Mouse (Mus musculus) monocyte, adult 5-6 weeks (primary cell): Measurements from ENCODE around the gene Rhobtb1. TPM values are rescaled to one million over a fixed set of nuclear protein-coding genes. Genes with fewer than 3 reads are reported as not detected.
A peak's percentile ranks its signal among the peaks of the same experiment; 100 is the strongest.

Source experiments
- ATAC-seq: fragments of 153-309, 156-312 bp; replicated peaks from 2 replicates; pipeline ENCODE4 v1.8.0; 2017; ENCODE audit warnings: mild to moderate bottlenecking; ENCODE audit not compliant: low TSS enrichment, insufficient number of reproducible peaks, severe bottlenecking, poor library complexity, low FRiP score
- total RNA-seq: library from RNA; stranded (forward); fragments of 200-1000, 200-491, 200-594 nt; gene quantifications from 3 replicates; pipeline ENCODE4 v1.2.3, GENCODE M21; 2017

Rhobtb1 gene
- total RNA-seq, 1 experiment from 2014 or later: 0.95 TPM

DNA sequence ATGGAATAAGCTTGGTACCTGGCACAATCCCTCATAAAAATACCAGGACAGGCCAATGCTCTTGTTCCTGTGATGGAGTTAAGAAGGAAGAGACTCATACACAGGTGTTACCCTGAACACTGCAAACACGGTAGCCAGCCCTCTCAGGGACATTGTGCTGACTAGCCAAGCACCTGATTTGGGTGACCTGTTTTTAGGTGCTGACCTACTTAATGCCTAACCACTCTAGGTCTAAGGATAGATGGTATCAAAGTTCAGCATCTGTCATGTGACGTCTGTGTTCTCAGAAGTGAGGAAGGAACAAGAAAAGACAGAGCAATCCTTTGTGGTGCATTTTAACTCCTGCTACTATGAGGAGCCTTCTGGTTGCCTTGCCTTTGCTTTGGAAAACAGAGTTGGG lies 9.6 kb downstream of the Rhobtb1 start:
- ATAC-seq: no peak

DNA sequence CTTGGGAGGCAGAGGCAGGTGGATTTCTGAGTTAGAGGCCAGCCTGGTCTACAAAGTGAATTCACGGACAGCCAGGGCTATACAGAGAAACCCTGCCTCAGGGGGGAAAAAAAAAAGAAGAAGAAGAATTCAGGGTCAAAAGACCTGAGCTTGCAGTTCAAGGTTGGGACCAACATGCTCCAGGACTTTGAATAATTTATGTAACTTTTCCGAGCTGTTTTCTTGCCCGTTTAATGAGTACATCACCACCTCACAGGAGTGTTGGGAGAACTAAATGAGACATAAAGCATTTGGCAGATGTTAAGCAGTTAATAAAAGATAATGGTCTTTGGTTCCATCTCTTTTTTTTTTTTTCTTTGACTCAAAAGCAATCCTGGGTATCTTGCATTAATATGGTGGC lies 10.3 kb downstream of the Rhobtb1 start:
- ATAC-seq: no peak

DNA sequence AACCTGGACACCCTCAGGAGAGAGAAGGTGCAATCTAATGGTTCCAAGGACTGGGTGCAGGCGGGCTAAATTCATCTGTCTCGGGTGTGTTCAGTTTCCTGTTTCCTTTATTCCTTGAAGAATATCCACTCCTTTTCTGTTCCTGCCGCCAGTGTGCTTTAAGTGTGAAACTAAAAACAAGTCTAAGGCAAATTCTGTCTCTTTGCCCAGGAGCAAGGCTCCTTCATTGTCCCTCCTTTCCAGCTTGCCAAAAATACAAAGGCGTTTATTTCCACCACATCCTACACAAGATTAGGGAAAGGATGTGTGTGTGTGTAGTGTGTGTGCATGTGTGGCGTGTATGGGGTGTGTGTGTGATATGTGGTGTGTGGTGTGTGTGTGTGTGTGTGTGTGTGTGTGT lies 11.3 kb downstream of the Rhobtb1 start:
- ATAC-seq: no peak

DNA sequence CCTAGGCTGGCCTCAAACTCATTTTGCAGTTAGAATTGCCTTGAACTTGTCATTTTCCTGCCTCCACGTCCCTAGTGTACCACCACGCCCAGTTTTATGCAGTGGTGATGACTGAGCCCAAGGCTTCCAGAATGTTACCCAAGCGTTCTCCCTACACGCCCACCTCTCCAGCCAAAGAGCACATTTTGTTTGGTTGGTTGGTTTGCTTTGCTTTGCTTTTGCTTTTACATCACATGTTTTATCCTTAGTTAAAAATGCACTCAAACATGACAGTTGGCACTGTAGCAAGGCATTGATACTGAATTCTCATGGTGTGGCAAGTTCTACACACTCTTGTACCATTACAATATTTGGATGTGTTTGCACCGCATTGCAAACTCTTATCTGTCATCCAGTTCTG lies 12.0 kb downstream of the Rhobtb1 start:
- no peak for ATAC-seq

DNA sequence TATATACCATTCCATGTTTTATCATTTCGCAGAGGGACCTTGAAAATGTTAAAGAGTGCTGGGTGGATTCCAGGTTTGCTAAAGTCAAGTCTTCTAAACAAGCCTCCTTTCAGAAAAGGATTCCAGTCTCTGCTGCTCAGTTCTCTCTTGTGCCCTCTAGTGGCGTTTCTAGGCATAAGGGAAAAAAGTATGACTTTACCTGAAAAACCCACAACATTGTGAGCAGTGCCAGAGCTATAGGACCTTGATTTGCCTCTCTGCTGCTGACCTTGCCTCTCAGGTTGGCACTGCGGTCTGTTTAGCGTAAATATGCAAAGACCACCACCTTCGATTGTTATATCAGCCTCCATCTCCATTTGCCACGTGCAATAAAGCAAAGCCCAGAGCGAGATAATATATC lies 13.9 kb downstream of the Rhobtb1 start:
- no peak for ATAC-seq

DNA sequence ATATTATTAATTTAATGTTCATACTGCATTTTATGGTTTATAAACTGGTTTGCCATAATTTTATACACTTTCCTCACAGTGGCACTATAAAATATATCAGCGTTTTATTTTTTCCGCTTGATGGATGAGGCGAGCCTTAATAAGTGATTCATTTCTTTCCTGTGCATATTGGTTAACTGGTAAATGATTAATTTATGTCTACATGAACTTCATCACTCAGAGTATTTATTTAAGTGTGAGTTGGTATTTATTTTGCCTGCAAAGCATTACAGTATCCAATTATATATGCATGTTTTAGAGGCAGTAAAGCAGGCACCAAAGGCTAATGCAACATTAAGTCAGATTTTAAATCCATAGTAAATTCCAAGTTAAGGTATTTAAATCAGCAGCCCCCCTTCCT lies 14.6 kb downstream of the Rhobtb1 start:
- no peak for ATAC-seq

DNA sequence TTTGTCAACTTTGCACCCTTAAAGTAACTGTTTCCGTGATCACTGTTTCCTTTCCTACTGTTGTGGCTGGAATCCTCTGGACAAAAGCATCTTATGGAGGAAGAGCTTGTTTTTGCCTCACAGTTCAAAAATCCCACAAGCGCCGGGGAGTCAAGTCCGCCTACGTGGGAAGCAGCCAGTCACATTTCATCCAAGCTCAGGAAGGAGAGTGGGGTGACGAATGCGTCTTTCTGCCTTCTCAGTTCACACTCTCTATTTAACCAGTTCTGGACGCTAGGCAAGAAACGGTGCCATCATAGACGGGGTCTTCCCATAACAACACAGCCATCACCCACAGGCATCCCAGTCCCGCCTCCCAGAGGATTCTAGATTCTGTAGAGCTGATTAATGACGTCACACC lies 15.3 kb downstream of the Rhobtb1 start:
- ATAC-seq: no peak

DNA sequence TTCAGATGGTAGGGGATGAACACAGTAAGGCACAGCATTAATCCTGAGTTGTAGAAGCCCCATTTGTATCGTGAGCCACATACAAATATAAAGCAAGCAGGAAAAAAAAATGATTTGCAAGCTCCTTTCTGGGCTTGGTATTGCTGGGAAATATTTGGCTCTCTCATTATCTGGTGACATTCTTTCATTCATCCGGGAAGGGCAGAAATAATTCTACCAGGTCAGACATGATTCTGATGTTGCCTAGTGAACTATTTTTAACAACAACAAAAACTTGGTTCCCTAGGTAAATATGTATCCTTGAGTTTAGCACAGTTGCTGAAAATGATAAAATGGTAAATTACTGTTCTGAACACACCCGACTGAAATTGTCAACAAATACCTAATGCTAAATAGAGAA lies 21.2 kb downstream of the Rhobtb1 start:
- no peak for ATAC-seq

DNA sequence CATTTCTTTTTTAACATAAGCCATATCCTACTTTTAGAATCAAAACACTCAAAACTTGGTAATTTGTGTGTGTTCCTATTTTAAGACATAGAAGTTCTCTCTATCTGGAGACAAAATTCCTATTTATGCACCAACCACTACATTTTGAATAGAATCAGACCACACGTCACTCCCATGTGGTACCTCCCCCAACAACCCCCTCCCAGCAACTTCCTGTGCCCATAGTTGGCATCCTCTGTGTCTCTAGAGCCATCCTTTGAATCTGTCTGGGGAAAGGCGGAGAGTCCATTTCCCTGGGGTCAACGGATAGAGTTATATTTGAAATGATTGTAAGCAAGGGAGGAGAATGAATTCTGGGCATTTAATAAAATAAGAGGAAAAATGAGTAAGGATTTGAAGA lies 24.9 kb downstream of the Rhobtb1 start:
- no peak for ATAC-seq

DNA sequence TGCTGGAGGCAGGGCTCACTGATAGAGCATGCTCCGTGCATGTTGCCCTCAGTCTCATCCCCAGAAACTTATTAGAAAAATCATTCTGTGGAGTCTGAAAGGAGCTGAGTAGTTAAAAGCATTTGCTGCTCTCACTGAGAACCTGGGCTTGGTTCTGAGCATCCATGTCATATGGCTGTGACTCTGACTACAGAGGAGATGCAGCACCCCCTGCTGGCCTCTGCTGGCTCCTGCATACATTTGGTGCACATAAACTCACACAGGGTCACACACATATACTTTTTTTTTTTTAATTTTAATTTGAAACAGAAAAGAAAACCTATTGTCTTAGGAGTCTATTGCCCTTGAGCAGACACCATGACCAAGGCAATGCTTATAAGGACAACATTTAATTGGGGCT lies 28.1 kb downstream of the Rhobtb1 start:
- ATAC-seq: no peak

DNA sequence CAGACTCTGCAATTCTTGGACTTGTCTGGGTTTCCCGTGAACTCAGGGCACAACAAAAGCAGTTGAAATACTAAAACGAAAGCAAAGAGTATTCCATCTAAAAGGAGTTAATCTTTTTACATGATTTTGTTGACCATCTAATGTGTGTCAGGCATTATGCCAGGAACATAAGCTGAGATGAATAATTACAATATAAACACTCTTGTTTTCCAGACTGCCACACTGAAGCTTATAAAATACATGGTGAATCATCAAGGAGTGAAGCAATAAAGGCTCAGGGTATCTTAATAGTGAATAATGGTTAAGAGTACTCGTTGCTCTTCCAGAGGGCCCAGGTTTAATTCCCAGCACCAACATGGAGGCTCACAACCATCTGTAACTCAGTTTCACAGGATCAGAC lies 29.8 kb downstream of the Rhobtb1 start:
- ATAC-seq: no peak

DNA sequence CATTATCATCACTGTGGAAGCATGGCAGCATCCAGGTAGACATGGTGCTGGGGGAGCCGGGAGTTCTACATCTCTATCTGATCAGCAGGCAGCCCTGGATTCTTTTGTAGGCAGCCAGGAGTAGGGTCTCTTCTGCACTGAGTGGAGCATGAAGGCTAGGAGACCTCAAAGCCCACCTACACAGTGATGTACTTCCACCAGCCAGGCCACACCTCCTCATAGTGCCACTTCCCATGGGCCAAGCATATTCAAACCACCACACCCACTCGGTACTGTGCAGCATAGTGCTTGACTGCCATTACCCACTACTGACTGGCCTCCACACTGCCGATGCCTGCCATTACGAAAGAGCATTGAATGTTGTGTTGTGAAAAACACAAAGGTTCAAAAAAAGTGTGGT lies 33.7 kb downstream of the Rhobtb1 start:
- ATAC-seq: no peak

DNA sequence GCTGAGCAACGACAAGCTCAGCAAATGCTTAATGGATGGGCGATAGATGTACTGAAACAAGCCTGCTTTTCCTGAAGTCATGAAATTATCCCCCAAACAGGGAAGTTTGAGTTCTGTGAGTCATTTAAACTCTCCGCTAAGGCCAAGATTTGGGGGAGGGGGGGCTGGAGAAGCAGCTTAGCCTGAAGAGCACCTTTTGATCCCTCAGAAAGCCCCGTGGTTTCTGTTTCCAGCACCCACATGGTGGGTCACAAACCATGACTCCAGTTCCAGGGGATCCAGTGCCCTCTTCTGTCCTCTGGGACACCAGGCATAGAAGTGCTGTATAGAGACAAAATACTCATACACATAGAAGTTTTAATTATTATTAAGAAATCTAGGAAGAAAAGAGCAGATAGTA lies 34.2 kb downstream of the Rhobtb1 start:
- ATAC-seq: no peak

DNA sequence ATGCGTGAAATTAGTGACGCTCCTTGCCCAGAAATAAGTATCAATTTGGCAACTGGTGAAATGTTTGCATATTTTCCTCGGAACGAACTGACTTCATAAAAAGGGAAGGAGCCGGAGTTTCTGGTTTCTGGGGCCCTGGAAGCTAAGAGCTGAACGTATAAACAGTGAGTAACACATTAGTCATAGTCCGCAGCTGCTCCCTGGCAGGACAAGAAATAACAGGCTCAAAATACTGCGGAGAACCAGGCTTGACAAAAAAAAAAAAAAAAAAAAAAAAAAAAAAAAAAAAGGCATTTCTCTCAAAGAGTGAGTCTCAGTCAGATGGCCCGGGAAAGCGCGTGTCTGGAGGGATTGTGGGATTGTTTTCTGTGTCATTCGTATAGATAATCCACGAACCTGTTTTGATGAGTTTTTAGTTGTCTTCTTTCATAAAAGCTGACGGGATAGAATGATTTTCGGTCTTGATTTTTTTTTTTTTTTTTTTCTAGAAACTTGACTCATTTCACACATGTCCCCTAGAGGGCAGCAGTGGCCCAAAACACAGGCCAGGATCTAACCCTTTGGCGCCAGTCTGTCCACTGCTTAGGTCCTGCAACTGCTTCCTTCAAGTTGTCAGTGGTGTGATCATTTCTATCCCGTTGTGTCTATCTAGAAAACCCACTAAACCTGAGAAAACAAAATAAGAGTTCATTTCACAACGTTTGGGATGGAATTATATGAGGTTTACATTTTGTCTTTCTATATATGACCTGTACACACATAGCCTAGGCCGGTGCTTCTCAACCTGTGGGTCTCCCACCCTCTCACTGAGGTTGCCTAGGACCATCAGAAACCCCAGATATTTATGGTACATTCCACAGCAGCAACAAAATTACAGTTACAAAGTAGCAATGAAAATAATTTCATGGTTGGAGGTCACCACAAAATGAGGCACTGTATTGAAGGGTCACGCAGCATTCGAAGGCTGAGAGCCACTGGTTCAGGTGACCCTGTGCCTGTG lies 35.0 kb downstream of the Rhobtb1 start:
- peak; percentile 60 for ATAC-seq

DNA sequence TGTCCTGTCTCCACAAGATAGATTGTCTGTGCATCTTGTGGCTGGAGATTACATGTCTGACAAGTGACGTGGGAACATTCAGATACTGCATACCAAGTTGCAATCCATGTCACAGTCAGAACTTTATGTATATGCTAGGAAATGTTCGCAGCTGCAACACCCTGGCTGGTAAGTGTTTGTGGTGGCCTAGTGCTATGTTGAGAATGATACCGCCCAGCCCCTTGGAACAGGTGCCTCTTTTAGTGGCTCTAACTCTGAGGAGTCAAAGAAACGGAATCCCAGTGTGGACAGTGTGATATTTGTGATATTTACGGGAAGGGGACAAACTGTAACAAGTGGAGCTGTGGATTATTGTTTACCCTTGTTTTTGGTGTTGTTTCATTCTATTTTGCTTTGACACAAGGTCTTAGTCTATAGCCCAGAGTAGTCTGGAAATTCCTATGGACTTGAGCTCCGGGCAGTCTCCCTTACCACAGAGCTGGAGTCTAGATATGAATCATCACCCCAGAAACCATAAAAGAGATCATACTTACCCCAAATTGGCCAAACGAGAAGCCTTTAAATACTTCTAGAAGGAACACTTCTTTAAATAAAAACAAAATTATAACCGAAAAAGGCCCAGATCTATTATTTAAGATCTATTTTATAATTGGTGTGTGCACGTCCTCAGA lies 36.7 kb downstream of the Rhobtb1 start:
- ATAC-seq: no peak

DNA sequence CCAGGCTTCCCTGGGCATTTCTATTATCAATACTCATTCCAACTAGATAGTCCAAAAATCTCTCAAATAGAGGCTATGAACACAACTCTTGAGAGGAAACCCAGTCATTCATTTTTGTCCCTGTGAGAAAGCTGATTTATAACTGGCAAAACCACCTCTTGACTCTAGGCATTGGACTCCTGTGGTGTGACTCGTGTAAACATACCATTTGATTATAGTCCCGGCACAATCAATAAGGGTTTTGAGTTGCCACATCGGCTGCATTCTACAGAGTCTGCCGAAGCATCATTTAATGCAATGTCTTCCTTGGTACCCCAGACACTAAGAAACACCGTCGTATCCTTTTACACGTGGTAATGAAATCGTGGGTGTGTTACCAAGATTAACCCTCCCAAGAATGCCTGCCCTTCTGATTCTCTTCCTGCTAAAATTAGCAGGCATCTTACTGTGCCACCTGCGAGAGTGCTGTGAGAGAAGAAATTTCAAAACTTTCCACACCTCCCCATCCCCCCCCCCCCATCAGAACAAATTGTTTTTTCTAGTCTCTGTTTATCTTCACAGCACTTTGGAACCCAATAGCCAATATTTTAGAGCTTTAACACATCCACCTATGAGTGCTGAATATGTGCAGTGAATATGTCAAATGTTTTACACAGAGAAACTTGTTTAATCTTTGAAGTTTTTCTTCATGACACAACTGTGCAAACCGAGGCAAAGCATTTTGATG lies 39.4 kb downstream of the Rhobtb1 start:
- ATAC-seq: no peak

DNA sequence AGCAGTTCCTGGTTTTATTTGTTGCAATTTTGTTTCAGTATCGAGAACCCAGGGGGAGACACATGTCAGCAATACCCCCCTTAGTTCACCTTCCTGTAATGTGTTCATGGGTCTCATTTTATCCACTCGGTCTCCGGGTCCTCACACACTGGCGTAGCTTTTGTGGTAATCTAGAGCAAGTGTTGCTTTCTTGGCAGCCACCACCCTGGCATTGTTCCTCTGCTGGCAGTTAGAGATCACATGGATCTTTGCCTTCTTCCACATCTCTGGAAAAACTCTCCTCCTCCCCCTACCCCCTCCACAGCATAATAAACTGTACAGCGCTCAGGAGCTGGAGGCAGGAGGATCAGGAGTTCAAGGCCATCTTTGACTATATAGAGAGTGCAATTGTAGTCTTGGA lies 41.0 kb downstream of the Rhobtb1 start:
- ATAC-seq: no peak

DNA sequence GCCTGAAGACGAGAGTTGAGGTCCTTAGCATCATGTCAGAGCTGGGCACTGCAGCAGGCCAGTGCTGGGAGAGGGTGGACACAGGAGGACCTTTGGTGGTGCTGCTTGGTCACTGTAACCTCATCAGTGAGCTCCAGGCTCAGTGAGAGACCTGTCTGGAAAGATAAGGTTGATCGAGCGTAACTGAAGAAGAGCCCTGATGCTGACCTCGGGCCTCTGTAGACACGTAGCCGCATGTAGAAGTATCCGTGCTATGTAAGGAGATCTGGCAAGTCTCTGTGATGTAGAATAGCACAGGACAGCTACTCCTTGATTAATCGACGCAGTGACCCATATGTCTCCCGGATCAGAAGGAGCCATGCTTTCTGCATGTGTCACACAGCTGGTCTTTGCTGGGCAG lies 42.5 kb downstream of the Rhobtb1 start:
- no peak for ATAC-seq

DNA sequence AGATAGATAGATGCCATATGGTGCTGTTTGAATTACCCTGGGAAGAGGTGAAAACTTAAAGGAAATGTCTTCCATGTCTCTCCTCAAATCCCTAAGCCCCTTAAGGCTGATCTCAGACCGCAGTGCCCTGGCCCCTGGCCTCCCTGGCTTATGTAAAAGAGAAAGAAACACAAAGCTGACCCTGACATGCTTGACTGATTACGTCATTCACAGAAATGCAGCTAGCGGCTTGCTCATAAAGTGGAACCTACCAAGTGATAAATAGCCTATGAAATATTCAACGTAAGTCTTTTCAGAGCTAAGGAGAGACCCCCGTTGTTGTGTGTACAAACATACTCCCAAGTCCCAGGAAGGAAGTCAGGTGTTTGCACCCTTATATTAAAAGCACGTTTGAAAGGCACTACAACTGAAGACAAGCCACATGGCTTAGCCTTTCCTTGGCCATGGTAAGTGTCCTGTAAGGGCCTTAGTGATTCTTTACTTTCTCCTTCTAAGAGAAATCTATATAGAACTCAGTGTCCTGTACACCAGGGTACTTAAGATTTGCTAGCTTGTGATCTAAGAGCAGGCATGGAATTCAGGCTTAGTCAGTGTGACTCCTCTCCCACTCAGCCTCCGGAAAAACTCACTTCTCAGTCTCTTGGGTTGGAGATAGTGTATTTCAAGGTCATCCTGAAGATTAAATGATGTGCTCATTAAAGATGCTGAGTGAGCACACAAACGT lies 53.6 kb downstream of the Rhobtb1 start:
- no peak for ATAC-seq
